Mouse (Mus musculus): ENCODE results near the gene Cdkn1c. TPM values are rescaled to one million over a fixed set of nuclear protein-coding genes. Genes with fewer than 3 reads are reported as not detected.

Cdkn1c gene
- polyA plus RNA-seq (2014; fragmentation: Nextera tagmentation; extraction: Ambion mirVana) = 789 and 799 TPM in 2 replicates

DNA sequence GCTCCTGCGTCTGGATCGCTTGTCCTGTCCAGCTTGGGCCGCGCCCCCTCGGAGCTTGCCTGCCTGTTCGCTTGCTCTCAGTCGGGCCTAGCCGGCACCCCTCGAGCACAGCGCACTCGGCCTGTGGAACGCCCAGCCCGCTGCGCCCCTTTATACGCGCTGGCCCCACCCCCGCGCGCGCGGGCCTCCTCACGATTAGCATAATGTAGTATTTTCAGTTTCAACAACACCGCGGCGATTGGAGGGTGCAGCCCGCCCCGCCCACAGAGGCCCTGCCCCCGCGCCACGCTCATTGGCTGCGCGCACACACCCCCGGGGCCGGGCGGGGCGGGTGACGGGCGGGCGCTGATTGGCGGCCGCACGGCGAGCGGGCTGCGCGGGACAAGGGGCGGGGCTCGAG, at the start of gene Cdkn1c:
Cdkn1c (minus strand) TSS at position 177 of the 400 bp plus-strand sequence.
- ATAC-seq (ENCODE audit: low FRiP score) = peak; percentile 88

DNA sequence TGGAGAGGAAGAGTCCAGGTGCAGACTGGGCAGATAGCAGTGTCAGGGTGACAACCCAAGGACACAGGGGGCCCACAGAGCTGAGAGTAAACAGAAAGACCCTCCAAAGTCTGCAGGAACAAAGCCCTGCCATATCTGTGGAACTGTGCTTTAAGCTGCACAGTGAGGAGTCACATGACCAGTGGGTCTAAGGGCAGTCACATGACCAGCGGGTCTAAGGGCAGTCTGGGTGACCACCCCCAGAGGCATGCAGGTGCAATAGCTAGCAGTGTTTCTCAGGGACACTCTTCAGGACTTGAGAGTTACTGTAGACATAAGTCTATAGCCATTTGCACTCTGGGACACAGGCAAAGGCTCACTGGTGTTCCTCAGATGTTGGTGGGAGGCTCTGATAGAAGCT, 48.7 kb upstream of the Cdkn1c start:
- Histone ChIP-seq H3K9me3 (ENCODE audit: control insufficient read depth, low read length) (no peaks in the 10 kb centered on the region), H3K4me3 (ENCODE audit: low read depth, low read length) (no peak overlapping the region), H3K27me3 (ENCODE audit: control insufficient read depth, insufficient read depth, low read length) (no peaks in the 10 kb centered on the region), H3K36me3 (ENCODE audit: control insufficient read depth, insufficient read depth, low read length) (peaks cover 17% of the 10 kb centered on the region), H3K4me2 (no peak overlapping the region), H3K27ac (ENCODE audit: low read depth, low read length) (no peak overlapping the region), H3K4me1 (ENCODE audit: control insufficient read depth, insufficient read depth, low read length) (no peaks in the 10 kb centered on the region), H3K9ac (ENCODE audit: low read length) (no peak overlapping the region)
- no peak for ATAC-seq (ENCODE audit: low FRiP score)
- 63% methylated on average over 1 of the region's 1 CpGs for WGBS
- DNase-seq (ENCODE audit: low spot score, missing footprints) = no peak

More for the DNA sequence above, at the start of gene Cdkn1c:
- Histone ChIP-seq H3K36me3 (ENCODE audit: control insufficient read depth, insufficient read depth, low read length) (no peaks in the 10 kb centered on the region), H3K9ac (ENCODE audit: low read length) (peak within 1 kb of the TSS; percentile 78), H3K9me3 (ENCODE audit: control insufficient read depth, low read length) (peaks cover 7% of the 10 kb centered on the region; the same call in 1 of the 2 replicates), H3K4me2 (peak within 1 kb of the TSS; percentile 39), H3K27ac (ENCODE audit: low read depth, low read length) (peak within 1 kb of the TSS; percentile 57), H3K4me1 (ENCODE audit: control insufficient read depth, insufficient read depth, low read length) (peaks cover 9% of the 10 kb centered on the region), H3K27me3 (ENCODE audit: control insufficient read depth, insufficient read depth, low read length) (no peaks in the 10 kb centered on the region; the same call in 1 of the 2 replicates), H3K4me3 (ENCODE audit: low read depth, low read length) (peak within 1 kb of the TSS; percentile 44)
- WGBS = 32% methylated on average over 40 of the region's 48 CpGs
- DNase-seq (ENCODE audit: low spot score, missing footprints) = peak; percentile 97

DNA sequence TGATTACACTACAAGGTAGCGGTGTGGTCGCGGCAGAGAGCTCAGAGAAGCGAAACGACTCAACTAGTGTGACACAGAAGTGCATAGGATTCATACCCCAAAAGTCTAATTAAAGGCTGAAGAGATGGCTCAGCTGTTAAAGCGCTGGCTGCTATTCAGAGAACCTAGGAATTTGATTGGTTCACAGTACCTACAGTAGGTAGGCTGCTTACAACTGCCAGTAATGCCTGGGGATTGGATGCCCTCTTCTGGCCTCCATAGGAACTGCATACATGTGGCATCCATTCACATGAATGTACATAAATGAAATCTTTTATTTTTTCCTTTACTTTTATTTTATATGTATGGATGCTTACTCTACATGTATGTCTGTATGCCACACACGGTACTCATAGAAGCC, 45.8 kb upstream of the Cdkn1c start:
- WGBS = 30% methylated on average over 7 of the region's 7 CpGs
- DNase-seq (ENCODE audit: low spot score, missing footprints) (peak; percentile 92), ATAC-seq (ENCODE audit: low FRiP score) (no peak)
- H3K27ac ChIP-seq (ENCODE audit: low read depth, low read length) = no peak overlapping the region
- H3K9ac ChIP-seq (ENCODE audit: low read length) = no peak overlapping the region
- H3K4me3 ChIP-seq (ENCODE audit: low read depth, low read length) = no peak overlapping the region
- H3K36me3 ChIP-seq (ENCODE audit: control insufficient read depth, insufficient read depth, low read length) = no peaks in the 10 kb centered on the region
- H3K4me1 ChIP-seq (ENCODE audit: control insufficient read depth, insufficient read depth, low read length) = peaks cover 5% of the 10 kb centered on the region; the same call in 1 of the 2 replicates
- peaks cover 26% of the 10 kb centered on the region for H3K27me3 ChIP-seq (ENCODE audit: control insufficient read depth, insufficient read depth, low read length)
- no peaks in the 10 kb centered on the region for H3K9me3 ChIP-seq (ENCODE audit: control insufficient read depth, low read length)
- no peak overlapping the region for H3K4me2 ChIP-seq

DNA sequence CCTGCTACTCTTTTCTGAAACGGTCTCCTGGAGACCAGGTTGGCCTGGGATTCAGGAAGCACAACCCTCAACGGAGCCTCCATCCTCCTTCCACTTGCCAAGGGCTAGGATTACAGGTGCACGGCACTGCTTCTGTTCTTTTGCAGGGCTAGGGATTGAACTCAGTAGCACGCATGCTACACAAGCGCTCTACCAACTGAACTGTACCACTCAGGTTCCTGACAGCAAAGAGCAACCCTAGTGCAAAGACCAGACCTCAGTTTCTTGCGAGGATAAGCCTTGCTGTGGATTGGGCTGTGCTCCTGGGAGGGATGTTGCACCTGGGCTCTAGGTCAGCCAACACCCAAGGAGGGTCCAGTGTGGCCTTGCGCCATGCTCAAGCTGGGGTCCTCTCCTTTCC, 45.4 kb upstream of the Cdkn1c start:
- Histone ChIP-seq H3K9ac (ENCODE audit: low read length) (no peak overlapping the region), H3K4me1 (ENCODE audit: control insufficient read depth, insufficient read depth, low read length) (peaks cover 5% of the 10 kb centered on the region; the same call in 1 of the 2 replicates), H3K27ac (ENCODE audit: low read depth, low read length) (no peak overlapping the region), H3K4me3 (ENCODE audit: low read depth, low read length) (no peak overlapping the region), H3K4me2 (no peak overlapping the region), H3K27me3 (ENCODE audit: control insufficient read depth, insufficient read depth, low read length) (peaks cover 30% of the 10 kb centered on the region), H3K36me3 (ENCODE audit: control insufficient read depth, insufficient read depth, low read length) (no peaks in the 10 kb centered on the region), H3K9me3 (ENCODE audit: control insufficient read depth, low read length) (no peaks in the 10 kb centered on the region)
- ATAC-seq (ENCODE audit: low FRiP score) = no peak
- DNase-seq (ENCODE audit: low spot score, missing footprints) = no peak
- WGBS = 69% methylated on average over 7 of the region's 7 CpGs

DNA sequence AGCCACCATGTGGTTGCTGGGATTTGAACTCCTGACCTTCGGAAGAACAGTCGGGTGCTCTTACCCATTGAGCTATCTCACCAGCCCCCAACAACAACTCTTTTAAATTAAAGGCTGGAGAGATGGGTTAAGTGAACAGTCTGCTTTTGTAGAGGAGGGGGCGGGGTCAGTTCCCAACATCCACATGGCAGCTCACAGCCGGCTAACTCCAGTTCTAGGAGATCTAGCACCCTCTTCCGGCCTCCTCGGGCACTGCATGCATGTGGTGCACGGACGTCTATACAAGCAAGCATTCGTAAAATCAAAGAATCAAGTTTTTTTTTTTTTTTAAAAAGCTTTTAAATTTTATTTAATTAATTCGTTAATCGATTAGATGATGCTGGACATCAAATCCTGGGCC, 45.0 kb upstream of the Cdkn1c start:
- Histone ChIP-seq H3K4me3 (ENCODE audit: low read depth, low read length) (no peak overlapping the region), H3K9ac (ENCODE audit: low read length) (no peak overlapping the region), H3K36me3 (ENCODE audit: control insufficient read depth, insufficient read depth, low read length) (no peaks in the 10 kb centered on the region), H3K4me1 (ENCODE audit: control insufficient read depth, insufficient read depth, low read length) (peaks cover 5% of the 10 kb centered on the region; the same call in 1 of the 2 replicates), H3K27ac (ENCODE audit: low read depth, low read length) (no peak overlapping the region), H3K9me3 (ENCODE audit: control insufficient read depth, low read length) (no peaks in the 10 kb centered on the region), H3K27me3 (ENCODE audit: control insufficient read depth, insufficient read depth, low read length) (peaks cover 35% of the 10 kb centered on the region), H3K4me2 (no peak overlapping the region)
- DNase-seq (ENCODE audit: low spot score, missing footprints) (peak; percentile 94), ATAC-seq (ENCODE audit: low FRiP score) (no peak)
- 26% methylated on average over 11 of the region's 11 CpGs for WGBS

DNA sequence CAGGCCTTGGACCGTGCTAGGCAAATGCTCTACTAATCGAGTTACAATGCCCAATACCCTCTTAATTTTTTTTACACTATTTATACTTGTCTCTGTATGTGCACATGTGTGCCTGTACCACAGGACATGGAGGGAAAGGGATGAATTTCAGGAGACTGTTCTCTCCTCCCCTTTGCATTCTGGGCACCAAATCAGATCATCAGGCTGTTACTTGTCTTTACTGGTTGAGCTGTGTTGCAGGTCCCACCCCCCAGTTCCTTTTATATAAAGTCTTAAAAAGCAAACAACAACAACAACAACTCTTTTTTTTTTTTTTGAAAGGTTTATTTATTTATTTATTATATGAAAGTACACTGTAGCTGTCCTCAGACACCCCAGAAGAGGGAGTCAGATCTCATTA, 44.6 kb upstream of the Cdkn1c start:
- H3K27me3 ChIP-seq (ENCODE audit: control insufficient read depth, insufficient read depth, low read length) = peaks cover 39% of the 10 kb centered on the region
- no peaks in the 10 kb centered on the region for H3K9me3 ChIP-seq (ENCODE audit: control insufficient read depth, low read length)
- DNase-seq (ENCODE audit: low spot score, missing footprints) (no peak), ATAC-seq (ENCODE audit: low FRiP score) (no peak)
- no peak overlapping the region for H3K4me3 ChIP-seq (ENCODE audit: low read depth, low read length)
- H3K9ac ChIP-seq (ENCODE audit: low read length) = no peak overlapping the region
- H3K4me1 ChIP-seq (ENCODE audit: control insufficient read depth, insufficient read depth, low read length) = peaks cover 5% of the 10 kb centered on the region; the same call in 1 of the 2 replicates
- 90% methylated on average over 2 of the region's 2 CpGs for WGBS
- H3K27ac ChIP-seq (ENCODE audit: low read depth, low read length) = no peak overlapping the region
- H3K4me2 ChIP-seq = no peak overlapping the region
- no peaks in the 10 kb centered on the region for H3K36me3 ChIP-seq (ENCODE audit: control insufficient read depth, insufficient read depth, low read length)

DNA sequence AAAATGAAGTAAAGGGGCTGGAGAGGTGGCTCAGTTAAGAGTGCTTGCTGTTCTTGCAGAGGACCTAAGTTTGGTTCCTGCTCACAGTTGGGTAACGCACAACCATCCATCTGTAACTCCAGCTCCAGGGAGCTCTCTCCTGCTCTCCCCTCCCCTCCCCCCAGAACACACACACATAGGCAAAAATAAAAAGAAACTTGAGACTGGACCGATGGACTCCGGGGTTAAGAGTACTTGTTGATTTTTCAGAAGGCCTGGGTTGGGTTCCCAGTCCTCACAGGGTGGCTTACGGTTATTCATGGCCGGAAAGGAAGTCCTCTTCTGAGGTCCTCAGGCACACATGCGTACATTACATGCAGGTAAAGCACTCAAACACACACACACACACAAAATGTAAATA, 43.1 kb upstream of the Cdkn1c start:
- peaks cover 42% of the 10 kb centered on the region for H3K27me3 ChIP-seq (ENCODE audit: control insufficient read depth, insufficient read depth, low read length)
- ATAC-seq (ENCODE audit: low FRiP score) = no peak
- 84% methylated on average over 6 of the region's 6 CpGs for WGBS

DNA sequence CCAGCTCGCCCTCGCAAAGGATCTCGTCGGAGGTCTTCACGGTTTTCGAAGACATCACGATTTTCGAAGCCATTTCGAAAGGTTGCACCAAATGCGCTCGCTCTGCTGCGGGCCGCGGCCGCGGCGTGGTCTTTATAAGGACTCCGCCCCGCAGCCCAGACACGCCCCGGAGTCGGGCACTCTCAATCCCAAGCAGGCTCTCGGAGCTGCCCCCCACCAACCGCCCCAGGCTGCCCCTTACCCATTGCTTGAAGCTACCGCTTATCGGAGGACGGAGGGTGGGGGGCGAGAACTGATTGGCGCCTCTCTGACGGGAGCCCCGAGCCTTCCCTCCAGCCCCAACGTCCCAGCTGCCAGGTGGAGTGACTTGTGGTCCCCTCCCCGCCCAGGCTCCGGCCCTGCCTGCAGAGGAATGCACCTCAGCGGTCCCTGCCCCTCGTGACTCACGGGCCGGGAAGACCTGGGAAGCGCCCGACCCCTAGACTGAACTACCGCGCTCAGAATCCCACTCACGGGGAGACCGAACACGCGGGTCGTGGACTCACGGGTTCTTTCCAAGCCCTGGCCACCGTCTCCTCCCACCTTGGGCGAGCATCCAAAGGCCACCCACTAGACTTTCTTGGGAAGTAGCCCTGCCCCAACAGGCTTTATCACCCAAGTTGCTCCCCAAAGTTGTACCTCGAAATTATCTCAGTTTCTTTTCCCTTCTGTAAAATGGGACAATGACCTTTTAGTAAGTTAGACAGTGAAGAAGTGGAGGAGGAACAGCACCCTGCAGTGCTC, 41.8 kb upstream of the Cdkn1c start, which contains the start of gene Phlda2:
Phlda2 (minus strand) TSS at position 733 of the 783 bp plus-strand sequence.
- H3K9ac ChIP-seq (ENCODE audit: low read length) = peak within 1 kb of the TSS; percentile 24; the same call in 1 of the 2 replicates

More for the DNA sequence above, 43.1 kb upstream of the Cdkn1c start:
- peaks cover 5% of the 10 kb centered on the region; the same call in 1 of the 2 replicates for H3K4me1 ChIP-seq (ENCODE audit: control insufficient read depth, insufficient read depth, low read length)
- no peak overlapping the region for H3K9ac ChIP-seq (ENCODE audit: low read length)
- H3K27ac ChIP-seq (ENCODE audit: low read depth, low read length) = no peak overlapping the region
- DNase-seq (ENCODE audit: low spot score, missing footprints) = no peak
- H3K4me3 ChIP-seq (ENCODE audit: low read depth, low read length) = no peak overlapping the region
- H3K4me2 ChIP-seq = no peak overlapping the region
- no peaks in the 10 kb centered on the region for H3K9me3 ChIP-seq (ENCODE audit: control insufficient read depth, low read length)
- H3K36me3 ChIP-seq (ENCODE audit: control insufficient read depth, insufficient read depth, low read length) = no peaks in the 10 kb centered on the region

More for the DNA sequence above, 41.8 kb upstream of the Cdkn1c start, which contains the start of gene Phlda2:
- Histone ChIP-seq H3K36me3 (ENCODE audit: control insufficient read depth, insufficient read depth, low read length) (no peaks in the 10 kb centered on the region), H3K27me3 (ENCODE audit: control insufficient read depth, insufficient read depth, low read length) (peaks cover 42% of the 10 kb centered on the region), H3K9me3 (ENCODE audit: control insufficient read depth, low read length) (no peaks in the 10 kb centered on the region), H3K4me1 (ENCODE audit: control insufficient read depth, insufficient read depth, low read length) (peaks cover 5% of the 10 kb centered on the region; the same call in 1 of the 2 replicates), H3K4me3 (ENCODE audit: low read depth, low read length) (peak within 1 kb of the TSS; percentile 34), H3K27ac (ENCODE audit: low read depth, low read length) (no peak within 1 kb of the TSS), H3K4me2 (peak within 1 kb of the TSS; percentile 57)
- WGBS = 3% methylated on average over 51 of the region's 51 CpGs
- ATAC-seq (ENCODE audit: low FRiP score) (no peak), DNase-seq (ENCODE audit: low spot score, missing footprints) (peak; percentile 94)

Measured in midbrain, embryonic 11.5 days (tissue).